Mouse (Mus musculus) thymus, postnatal 4 days (tissue): Measurements from ENCODE around the gene Sectm1a.
A peak's percentile ranks its signal among the peaks of the same experiment; 100 is the strongest.
"Not testable (repeated sequence)": the region's sequence is repeated elsewhere in the genome, so short reads cannot be mapped to it uniquely, and the experiment has no call there.

ENCODE experiments used
- DNase-seq: peaks from one replicate; pipeline ENCODE4 v3.0.0; 2021

The Sectm1a gene

GRCm38 (mm10) chr11:121081120-121081519 lies at the start of gene Sectm1a:
TSS of gene Sectm1a (minus strand) at chr11:121081220.
- DNase-seq, result no peak

- DNase-seq, result no peak
Observed at GRCm38 (mm10) chr11:121129616-121130015, 48.6 kb upstream of the Sectm1a start.

- DNase-seq, result no peak
Observed at GRCm38 (mm10) chr11:121127441-121127840, 46.4 kb upstream of the Sectm1a start.

GRCm38 (mm10) chr11:121126395-121126794 lies 45.4 kb upstream of the Sectm1a start:
- no peak for DNase-seq

GRCm38 (mm10) chr11:121125522-121126172 lies 44.6 kb upstream of the Sectm1a start:
- DNase-seq, result no peak

- DNase-seq, result no peak
Observed at GRCm38 (mm10) chr11:121123438-121123837, 42.4 kb upstream of the Sectm1a start.

GRCm38 (mm10) chr11:121122024-121122670 lies 41.1 kb upstream of the Sectm1a start:
- no peak for DNase-seq

GRCm38 (mm10) chr11:121121151-121121550 lies 40.1 kb upstream of the Sectm1a start:
- no peak for DNase-seq

GRCm38 (mm10) chr11:121118577-121118976 lies 37.6 kb upstream of the Sectm1a start, which contains the start of gene Tex19.2:
TSS of gene Tex19.2 (minus strand) at chr11:121118677.
- DNase-seq, result no peak

GRCm38 (mm10) chr11:121118106-121118505 lies 37.1 kb upstream of the Sectm1a start:
- DNase-seq, result peak; percentile 26

GRCm38 (mm10) chr11:121112091-121112775 lies 31.2 kb upstream of the Sectm1a start:
- DNase-seq, result no peak

GRCm38 (mm10) chr11:121111601-121112000 lies 30.6 kb upstream of the Sectm1a start:
- no peak for DNase-seq

- no peak for DNase-seq
Observed at GRCm38 (mm10) chr11:121111051-121111450, 30.0 kb upstream of the Sectm1a start.

- no peak for DNase-seq
Observed at GRCm38 (mm10) chr11:121109986-121110385, 29.0 kb upstream of the Sectm1a start.

GRCm38 (mm10) chr11:121108061-121108460 lies 27.0 kb upstream of the Sectm1a start:
- DNase-seq, result no peak

- DNase-seq, result not testable (repeated sequence)
Observed at GRCm38 (mm10) chr11:121107242-121107641, 26.2 kb upstream of the Sectm1a start.

GRCm38 (mm10) chr11:121101124-121101805 lies 20.2 kb upstream of the Sectm1a start:
- no peak for DNase-seq

- no peak for DNase-seq
Observed at GRCm38 (mm10) chr11:121100692-121101091, 19.7 kb upstream of the Sectm1a start.

GRCm38 (mm10) chr11:121099762-121100161 lies 18.7 kb upstream of the Sectm1a start:
- DNase-seq, result no peak

GRCm38 (mm10) chr11:121092606-121093585 lies 11.9 kb upstream of the Sectm1a start:
- no peak for DNase-seq

GRCm38 (mm10) chr11:121090943-121091342 lies 9.9 kb upstream of the Sectm1a start:
- no peak for DNase-seq
